Mouse (Mus musculus) cerebellum, adult 9-10 months (tissue): Measurements from ENCODE around the gene Gm45717.
A peak's percentile ranks its signal among the peaks of the same experiment; 100 is the strongest.

ENCODE experiments used
- DNase-seq: peaks from one replicate; pipeline ENCODE4 v3.0.0; 2022

Gene Gm45717

DNA sequence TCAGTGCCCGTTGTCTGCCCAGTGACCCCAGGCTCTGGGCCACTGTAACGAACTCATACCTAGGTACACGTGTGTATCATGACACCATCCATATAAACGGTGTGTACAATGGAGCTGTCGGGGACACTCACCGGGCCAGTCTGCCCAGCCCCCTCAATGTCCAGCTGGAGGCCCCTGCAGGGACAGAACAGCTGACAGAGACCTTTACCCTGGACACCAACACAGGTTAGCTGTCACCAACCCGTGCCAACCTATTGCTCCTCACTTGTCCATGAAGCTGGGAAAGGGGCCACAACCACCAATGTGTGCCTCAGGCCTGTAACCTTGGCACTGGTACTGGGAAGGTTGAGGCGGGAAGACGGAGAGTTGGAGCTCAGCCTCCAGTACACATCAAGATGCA, 13.4 kb downstream of the Gm45717 start:
- DNase-seq, result no peak

DNA sequence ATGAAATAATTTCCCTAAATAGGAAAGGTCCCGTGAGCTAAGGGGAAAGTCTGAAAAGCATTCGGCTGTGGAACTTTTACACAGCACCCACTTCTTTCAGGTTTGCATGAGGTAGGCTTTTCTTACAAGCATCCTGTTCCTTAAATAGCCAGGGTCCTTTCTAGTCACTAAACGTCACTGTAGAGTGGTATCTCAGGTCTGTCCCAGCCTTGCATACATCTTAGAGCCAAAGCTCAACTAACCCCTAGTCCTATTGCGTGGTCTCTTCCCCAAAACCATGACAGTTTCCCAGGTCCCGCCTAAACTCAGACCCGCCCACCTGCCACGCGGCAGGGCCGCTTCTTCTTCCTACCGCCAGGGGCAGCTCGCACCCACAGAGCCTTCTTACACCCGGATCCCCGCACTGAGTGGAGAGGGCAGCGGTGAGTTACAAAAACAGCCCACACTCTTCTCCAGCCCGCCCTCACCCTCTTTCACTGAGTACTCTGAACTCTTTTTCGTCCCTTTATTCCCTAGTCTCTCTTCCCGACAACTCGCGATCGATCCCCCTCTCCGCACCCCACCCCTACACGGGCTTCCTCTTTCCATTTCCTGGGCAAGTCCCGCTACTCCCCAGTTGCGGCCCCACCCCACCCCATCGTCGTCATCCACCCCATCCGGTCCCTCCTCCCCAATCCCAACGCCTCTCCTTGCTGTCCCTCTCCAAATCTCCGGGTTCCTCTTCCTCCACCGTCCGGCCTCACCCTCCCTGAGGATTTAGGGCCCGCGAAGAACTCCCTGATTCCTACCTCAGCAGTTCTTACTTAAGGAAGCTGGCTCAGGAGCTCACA, 14.3 kb downstream of the Gm45717 start, which contains the start of gene Pgghg:
TSS of gene Pgghg (plus strand) at position 170 of the 830 bp plus-strand sequence.
- peak; percentile 41 for DNase-seq

DNA sequence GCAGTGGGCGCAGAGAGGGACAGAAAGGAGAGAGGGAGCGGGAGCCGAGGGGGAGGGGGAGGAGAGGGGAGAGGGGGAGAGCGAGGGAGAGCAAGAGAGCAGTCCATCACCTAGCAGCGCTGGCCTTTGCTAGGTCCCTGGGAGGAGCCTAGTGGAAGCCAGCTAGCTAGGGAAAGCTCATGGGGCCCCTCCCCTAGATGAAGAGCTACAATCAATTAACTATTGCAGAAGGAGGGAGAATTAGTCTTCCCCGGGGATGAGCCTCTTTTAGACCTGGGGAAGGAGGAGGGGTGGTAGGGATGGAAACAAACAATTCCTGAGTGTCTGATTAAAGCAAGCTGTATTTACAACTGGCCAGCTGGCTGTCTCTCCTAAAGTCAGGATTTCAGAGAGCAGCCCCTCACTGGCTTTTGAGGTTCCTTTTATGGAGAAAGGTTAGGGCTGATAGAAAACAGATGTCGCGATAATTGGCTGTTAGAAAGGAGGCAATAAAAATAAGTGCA, 16.0 kb downstream of the Gm45717 start:
- DNase-seq, result no peak

DNA sequence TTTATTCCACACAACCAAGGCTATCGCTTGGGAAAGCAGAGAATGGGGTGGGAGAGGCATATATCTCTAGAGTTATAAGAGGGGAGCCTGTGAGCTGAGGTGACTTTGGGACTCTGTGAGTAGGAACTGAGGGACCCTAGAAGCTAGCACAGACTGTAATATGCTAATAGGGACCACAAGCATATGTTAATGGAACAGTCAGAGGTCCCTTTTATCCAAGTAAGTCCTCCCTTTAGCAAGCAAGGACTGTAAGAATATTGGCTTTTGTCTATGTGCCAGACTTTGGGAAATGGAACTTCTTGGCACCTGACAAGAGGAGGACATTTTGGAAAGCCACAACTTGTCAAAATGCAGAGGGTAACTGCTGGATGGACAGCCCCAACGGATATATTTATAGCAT, 16.8 kb downstream of the Gm45717 start:
- no peak for DNase-seq

DNA sequence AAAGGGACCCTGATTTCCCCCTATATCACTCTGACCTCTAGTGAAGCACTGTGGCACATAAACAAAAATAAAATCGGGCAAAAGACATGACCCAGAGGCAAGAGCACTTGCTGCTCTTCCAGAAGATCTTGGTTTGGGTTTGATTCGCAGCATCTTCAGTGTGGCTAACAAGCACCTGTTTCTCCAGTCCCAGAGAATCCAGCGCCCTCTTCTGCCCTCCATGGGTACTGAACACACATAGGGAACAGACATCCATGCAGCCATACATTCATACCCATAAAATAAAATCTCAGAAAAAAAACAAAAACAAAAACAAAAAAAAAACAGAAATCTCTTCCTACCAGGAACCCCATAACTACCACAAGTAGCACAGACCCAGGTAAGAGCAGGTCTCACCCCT, 17.3 kb downstream of the Gm45717 start:
- no peak for DNase-seq

DNA sequence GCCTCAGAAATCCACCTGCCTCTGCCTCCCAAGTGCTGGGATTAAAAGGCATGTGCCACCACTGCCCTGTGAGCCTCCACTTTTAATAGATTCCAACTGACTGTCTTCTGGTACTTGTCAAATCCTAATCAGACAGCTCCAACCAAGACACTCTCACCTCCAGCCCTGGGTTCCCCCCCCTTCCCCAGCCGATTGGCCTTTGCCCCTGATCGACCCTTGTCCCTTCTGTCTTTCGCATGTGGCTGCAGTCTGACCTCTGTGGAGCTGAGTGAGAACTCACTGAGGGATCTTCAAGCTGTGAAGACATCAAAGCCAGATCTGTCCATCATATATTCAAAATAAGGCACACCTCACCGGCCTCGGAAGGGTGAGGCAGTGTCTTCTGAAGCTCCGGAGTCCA, 28.6 kb downstream of the Gm45717 start:
- no peak for DNase-seq

DNA sequence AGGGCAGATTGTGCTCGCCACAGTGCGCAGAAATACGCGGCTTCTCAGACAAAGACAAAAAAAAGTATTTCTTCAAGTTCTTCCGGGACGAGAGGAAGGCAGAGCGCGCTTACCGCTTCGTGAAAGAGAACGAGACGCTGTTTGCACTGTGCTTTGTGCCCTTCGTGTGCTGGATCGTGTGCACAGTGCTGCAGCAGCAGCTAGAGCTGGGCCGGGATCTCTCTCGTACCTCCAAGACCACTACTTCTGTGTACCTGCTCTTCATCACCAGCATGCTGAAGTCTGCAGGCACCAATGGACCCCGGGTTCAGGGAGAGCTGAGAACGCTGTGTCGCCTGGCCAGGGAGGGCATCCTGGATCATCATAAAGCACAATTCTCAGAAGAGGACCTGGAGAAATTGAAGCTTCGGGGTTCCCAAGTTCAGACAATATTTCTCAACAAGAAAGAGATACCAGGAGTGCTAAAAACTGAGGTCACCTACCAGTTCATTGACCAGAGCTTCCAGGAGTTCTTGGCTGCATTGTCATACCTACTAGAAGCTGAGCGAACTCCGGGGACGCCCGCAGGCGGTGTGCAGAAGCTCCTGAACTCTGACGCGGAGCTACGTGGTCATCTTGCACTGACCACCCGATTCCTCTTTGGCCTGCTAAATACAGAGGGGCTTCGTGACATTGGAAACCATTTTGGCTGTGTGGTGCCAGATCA, 32.5 kb downstream of the Gm45717 start:
- no peak for DNase-seq

DNA sequence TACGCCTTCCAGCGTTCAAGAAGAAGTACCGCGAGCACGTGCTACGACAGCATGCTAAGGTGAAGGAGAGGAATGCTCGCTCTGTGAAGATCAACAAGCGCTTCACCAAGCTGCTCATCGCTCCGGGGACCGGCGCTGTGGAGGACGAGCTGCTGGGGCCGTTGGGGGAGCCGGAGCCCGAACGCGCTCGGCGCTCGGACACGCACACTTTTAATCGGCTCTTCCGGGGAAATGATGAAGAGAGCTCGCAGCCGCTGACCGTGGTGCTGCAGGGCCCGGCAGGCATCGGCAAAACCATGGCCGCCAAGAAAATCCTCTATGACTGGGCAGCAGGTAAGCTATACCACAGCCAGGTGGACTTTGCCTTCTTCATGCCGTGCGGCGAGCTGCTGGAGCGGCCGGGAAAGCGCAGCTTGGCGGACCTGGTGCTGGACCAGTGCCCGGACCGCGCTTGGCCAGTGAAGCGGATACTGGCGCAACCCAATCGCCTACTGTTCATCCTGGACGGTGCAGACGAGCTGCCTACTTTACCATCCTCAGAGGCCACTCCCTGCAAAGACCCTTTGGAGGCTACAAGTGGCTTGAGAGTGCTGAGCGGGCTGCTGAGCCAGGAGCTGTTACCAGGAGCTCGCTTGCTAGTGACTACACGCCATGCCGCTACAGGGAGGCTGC, 33.2 kb downstream of the Gm45717 start:
- peak; percentile 81 for DNase-seq

DNA sequence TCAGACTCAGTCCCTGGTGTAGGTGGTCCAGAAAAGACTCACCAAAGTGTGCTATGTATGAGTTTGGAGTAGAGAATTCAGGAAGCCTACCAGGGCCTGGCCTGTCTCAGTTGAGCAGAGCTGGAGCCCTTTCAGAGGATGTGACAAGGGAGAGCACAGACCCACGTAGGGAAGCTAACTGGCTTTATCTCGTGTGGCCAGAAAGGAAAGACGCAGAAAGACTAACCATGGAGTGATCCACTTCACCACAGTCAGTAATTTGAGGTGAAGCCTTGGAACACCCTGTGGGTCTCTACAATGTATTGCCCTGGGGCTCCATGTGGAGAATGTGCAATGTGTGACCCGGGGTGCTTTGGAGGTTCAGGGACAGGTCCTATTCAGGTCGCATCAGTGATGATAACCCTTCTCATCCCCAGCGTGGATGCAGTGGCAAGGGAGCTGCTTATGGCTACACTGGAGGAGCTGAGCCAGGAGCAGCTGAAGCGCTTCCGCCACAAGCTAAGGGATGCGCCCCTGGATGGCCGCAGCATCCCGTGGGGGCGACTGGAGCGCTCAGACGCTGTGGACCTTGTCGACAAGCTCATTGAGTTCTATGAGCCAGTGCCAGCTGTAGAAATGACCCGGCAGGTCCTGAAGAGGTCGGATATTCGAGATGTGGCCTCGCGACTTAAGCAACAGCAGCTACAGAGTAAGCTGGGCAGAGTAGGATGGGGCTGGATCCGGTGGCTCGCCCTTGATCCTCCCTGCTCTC, 34.3 kb downstream of the Gm45717 start:
- DNase-seq, result no peak

DNA sequence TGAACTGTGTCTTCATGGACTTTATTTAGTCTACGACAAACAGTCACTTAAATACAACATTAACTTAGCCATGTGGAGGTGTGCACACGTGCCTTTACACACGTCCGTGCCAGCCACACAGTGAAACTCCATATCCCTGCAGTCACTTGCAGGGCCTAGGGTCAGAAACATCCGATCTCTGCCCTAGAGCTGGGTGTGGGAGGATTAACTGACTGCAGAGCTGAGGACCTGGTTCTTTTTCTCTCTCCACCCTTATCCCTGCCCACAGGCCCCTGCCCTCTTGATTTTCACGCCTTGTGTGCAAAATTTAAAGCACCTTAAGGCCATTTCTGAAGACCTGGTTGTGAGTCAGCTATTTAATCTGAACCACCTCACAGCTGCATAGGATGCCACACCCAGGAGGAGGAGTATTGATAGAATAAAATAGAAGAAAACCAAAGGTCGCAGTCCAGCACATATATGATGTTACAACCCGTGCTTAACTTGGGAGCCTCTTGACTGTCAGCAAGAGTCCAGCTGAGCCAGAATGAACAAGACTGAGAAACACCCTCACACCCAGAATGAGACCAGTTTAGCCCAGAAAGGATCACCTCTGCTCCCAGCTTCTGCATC, 35.2 kb downstream of the Gm45717 start, which contains the start of gene Nlrp6:
TSS of gene Nlrp6 (plus strand) at position 485 of the 612 bp plus-strand sequence.
- no peak for DNase-seq

DNA sequence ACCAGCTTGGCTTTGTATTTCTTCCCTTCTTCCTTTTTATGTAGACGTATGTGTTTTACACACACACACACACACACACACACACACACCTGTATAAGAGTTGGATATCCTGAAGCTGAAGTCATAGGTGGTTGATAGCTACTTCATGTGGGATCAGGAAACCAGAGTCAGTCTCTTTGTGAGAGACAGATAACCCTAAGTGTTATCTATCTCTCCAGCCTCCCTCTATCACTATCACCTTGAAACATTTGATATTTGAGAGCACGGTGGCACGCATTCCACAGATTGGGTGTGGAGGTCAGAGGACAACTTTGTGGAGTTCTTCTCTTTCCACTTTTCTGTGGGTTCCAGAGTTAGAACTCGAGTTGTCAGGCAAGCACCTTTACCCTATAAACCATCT, 35.8 kb downstream of the Gm45717 start:
- DNase-seq, result no peak

DNA sequence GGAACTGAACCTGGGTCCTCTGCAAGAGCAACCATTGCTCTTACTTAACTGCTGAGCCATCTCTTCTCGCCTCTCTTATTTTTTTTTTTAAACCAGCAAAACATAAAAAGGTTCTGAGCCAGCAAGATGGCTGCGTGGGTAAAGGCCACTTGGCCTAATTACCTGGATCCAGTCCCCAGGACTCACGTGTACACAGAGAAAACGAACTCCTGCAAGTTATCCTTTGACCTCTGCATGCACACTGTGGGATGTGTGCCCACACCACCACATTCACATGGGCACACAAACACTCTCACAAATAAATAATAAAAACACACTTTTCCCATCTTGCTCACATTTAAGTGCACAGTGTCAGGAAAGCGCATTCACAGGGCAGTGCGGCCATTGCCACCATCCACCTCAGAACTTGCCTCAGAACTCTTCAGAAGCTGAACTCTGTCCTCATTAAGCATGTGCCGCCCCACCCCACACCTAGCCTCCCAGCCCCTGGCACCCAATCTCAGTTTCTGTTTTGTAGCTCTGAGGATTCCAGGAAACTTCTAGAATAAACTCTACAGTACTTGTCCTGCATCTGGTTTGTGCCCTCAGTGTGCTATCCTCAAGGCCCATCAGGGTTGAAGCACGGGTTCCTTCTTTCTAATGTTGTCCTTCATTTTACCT, 41.6 kb downstream of the Gm45717 start:
- DNase-seq, result no peak

DNA sequence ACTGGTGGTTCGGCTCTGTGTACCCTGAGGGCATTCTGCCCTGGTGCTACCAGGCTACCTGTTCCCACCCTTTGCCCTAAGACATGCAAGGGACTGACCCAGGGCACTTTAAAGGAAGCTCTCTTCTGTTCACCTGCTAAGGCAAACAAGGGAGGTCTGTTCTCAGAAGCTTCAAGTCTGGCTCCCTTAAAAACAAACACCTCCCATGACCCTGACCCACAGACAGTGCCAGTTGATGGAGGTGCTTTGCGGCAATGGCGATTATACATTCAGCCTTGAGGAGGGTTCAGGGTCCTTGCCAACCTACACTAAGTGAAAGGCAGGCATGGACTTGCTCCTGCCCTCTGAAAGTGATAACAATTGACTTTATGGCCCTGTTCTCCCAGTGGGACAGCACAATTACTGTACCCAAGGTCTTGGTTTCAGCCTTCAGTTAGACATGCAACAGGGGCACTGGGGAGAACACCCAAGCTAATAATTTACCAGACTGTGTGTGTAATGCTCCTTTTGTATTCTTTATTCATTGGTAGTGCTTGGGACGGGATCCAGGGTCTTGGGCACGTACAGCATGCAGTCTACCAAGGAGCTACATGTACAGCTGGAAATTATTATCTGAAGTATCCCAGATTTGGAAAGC, 42.8 kb downstream of the Gm45717 start:
- DNase-seq, result no peak

DNA sequence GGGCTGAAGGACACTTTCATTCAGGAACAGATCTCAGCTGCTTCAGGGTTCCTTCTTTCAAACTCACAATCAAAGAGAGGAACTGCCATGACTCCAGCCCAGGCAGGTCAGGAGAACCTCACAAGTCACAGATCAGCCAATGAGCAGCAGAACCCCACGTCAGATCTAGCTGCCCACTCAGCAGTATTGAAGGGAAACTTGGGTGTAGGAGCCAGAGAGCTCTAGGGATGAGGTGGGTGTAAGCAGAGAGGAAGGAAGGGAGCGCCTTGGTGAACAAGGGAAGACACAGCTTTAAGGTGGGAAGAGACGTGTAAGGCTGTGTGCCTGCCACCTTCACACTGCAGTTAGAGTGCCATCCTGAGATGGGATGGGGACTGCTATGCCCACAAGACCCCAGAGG, 43.4 kb downstream of the Gm45717 start:
- DNase-seq, result no peak

DNA sequence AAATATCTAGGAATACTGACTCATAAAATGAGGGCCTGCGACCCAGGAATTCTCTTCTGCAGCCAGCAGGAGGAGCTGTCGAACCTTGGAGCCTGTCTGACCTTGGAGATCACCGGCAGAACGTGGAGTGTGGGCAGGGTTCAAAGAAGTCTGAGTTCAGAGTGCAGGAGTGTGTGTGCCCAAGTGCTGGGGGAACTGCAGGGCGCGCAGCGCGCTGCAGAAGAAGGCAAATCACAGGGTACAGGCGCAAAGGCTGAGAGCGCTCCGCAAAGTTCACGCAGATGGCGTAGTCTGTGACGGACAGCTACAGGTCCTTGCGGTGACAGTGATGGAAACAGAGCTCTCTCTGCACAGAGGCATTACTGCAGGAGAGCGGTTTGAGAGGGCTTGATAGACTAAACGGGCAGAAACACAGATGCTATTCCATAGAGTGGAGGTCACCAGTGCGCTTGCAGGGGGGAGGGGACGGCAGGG, 47.1 kb downstream of the Gm45717 start:
- DNase-seq, result peak; percentile 66

DNA sequence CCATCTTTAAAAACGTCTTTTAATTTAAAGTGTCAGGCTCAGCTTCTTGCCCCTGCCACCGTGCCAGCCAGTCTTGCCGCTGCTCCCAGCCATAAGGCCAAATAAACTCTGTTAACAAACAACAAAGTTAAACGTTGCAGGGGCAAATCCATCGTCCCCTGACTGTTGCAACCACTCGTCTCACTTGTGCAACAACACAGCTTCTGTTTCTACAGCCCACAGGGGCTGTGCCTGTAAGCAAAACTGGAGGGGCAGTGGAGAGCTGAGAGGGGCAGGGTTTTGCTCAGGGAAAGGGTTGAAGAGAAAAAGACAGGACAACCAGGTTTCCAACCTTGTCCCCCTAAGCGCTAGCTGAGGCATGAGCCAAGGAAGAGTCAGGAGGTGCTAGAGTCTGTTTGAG, 47.6 kb downstream of the Gm45717 start:
- no peak for DNase-seq

DNA sequence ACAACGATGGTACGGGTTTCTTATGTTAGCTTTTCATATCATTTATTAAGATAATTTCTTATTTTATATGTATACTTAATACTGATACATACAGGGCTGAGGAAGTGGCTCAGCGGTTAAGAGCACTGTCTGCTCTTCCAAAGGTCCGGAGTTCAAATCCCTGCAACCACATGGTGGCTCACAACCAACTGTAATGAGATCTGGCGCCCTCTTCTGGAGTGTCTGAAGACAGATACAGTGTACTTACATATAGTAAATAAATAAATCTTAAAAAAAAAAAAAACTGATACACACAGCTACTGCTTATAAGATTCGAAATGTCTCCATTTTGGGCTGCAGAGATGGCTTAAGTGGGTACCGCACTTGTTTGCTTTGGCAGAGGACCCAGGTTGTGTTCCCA, 48.0 kb downstream of the Gm45717 start:
- no peak for DNase-seq

DNA sequence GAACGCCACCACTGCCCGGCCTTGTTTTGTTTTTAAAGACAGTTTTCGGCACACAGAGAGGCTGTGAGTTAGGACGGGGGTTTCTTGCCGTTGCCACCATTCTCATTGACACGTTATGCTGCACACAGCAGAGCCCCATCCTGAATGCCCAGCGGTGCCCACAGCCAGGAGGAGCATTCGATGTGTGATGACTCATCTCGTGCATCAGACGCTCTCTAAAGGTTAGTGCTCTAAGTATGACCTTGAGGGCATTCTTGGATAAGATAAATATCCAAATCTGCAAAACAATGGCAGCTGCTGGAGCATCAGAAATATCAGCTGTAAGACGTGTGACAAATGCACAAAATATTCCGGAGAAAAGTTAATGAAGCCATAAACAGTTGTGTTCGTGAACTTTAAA, 48.6 kb downstream of the Gm45717 start:
- no peak for DNase-seq

DNA sequence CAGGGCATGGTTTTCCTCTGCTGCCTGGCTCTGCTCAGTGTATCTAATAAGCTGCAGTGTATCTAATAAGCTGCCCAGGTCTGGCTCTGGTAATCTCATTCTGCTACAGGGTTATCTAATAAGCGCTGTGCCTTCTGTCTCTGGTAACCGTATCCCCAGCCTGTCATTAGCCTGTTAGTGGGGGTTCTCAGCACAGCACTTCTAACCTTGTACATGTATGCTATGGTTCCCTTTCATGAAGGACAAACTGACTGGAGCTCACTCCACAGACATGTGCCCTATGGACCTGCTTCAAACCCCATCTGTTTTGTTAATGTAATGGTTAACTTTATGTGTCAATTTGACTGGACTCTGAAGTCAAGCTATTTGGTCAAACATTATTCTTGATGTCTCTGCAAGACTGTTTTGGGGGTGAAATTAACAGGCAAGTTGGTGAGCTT, 50.1 kb downstream of the Gm45717 start:
- no peak for DNase-seq

DNA sequence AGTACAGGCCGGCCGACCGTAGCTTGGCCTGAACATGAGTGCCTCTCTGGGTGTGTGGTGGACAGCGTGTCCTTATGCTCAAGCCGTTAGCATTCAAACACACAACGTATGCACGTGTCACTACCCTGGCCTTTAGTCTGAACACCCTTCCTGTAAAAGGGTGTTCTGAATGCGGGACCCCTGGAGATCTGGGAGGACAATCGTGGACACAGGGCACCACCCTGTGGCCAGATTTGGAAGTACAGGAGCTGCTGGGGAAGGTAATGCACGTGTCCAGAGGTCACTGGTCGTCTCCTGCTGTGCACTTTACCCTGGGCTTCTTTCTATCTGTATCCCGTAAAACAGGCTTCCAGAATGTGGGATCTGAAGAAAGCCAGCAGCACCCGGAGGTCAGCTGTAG, 52.5 kb downstream of the Gm45717 start:
- DNase-seq, result peak; percentile 79
